Mouse (Mus musculus) urinary bladder, postnatal 25 days (tissue): ENCODE measurements around the gene Adgre5.

Source experiments
- DNase-seq: peaks from one replicate; pipeline ENCODE4 v3.0.0; 2022; ENCODE audit warnings: low spot score

The Adgre5 gene

GRCm38 (mm10) chr8:83684517-83684916 lies 56.6 kb downstream of the Adgre5 start:
- no peak for DNase-seq

GRCm38 (mm10) chr8:83681099-83681498 lies 60.0 kb downstream of the Adgre5 start:
- no peak for DNase-seq

GRCm38 (mm10) chr8:83680603-83681002 lies 60.5 kb downstream of the Adgre5 start:
- DNase-seq, result no peak

GRCm38 (mm10) chr8:83679866-83680265 lies 61.3 kb downstream of the Adgre5 start:
- no peak for DNase-seq

GRCm38 (mm10) chr8:83674497-83674896 lies 66.6 kb downstream of the Adgre5 start:
- no peak for DNase-seq
